Mouse (Mus musculus) neural tube, embryonic 15.5 days (tissue): ENCODE data around the gene Frmpd2. TPM values are rescaled to one million over a fixed set of nuclear protein-coding genes. Genes with fewer than 3 reads are reported as not detected.

Source experiments
- ATAC-seq: fragments of 200-750 bp; cut with Nextera tagmentation; 2 replicates; pipeline ENCODE4 v1.8.0; 2017; ENCODE audit warnings: mild to moderate bottlenecking, moderate TSS enrichment, moderate library complexity; ENCODE audit not compliant: low FRiP score
- H3K27ac ChIP-seq: fragments of 300-500 bp; sonication (generic); replicated peaks from 2 replicates; pipeline ENCODE4 v1.5.1; 2015; ENCODE audit warnings: mild to moderate bottlenecking, inconsistent platforms
- H3K27me3 ChIP-seq: fragments of 300-500 bp; sonication (generic); replicated peaks from 2 replicates; pipeline ENCODE4 v1.6.1; 2015; ENCODE audit warnings: inconsistent platforms
- H3K36me3 ChIP-seq: fragments of 300-500 bp; sonication (generic); 2 replicates; pipeline ENCODE4 v1.6.1; 2015; ENCODE audit warnings: inconsistent platforms
- H3K4me1 ChIP-seq: fragments of 300-500 bp; sonication (generic); 2 replicates; pipeline ENCODE4 v1.6.1; 2015; ENCODE audit warnings: inconsistent platforms
- H3K4me2 ChIP-seq: fragments of 300-500 bp; sonication (generic); 2 replicates; pipeline ENCODE4 v1.6.1; 2015; ENCODE audit warnings: inconsistent platforms, mild to moderate bottlenecking, moderate library complexity
- H3K4me3 ChIP-seq: fragments of 300-500 bp; sonication (generic); replicated peaks from 2 replicates; pipeline ENCODE4 v1.5.1; 2015; ENCODE audit warnings: mild to moderate bottlenecking, inconsistent platforms
- H3K9ac ChIP-seq: fragments of 300-500 bp; sonication (generic); replicated peaks from 2 replicates; pipeline ENCODE4 v1.6.1; 2015; ENCODE audit warnings: mild to moderate bottlenecking, inconsistent platforms
- H3K9me3 ChIP-seq: fragments of 300-500 bp; sonication (generic); replicated peaks from 2 replicates; pipeline ENCODE4 v1.6.1; 2016; ENCODE audit warnings: inconsistent platforms
- WGBS: fragments of 180-500 bp; shearing (Covaris S2); methylation state at CpG from one replicate; pipeline ENCODE4 v1.1.7; 2015; ENCODE audit warnings: mixed read lengths; 5-methylcytosine and 5-hydroxymethylcytosine counted together
- polyA plus RNA-seq: library from polyadenylated mRNA; unstranded; fragments of >200 nt; fragmentation: Nextera tagmentation; extraction: Ambion mirVana; gene quantifications from 2 replicates; pipeline ENCODE4 v1.2.1, GENCODE M21; 2015

Gene Frmpd2
- polyA plus RNA-seq, 1 experiment from 2014 or later: not detected

- no peak overlapping the region for H3K9ac ChIP-seq
- no peak overlapping the region for H3K4me3 ChIP-seq
- no peaks in the 10 kb centered on the region for H3K36me3 ChIP-seq
- H3K27me3 ChIP-seq: no peaks in the 10 kb centered on the region
- 64% methylated on average over 6 of the region's 6 CpGs for WGBS
- no peak overlapping the region for H3K27ac ChIP-seq
- no peak for ATAC-seq
- H3K4me2 ChIP-seq: no peak overlapping the region
- no peaks in the 10 kb centered on the region for H3K9me3 ChIP-seq
- H3K4me1 ChIP-seq: 0 out of 2 replicates have a peak, but pooled peaks cover 3% of the 10 kb centered on the region
These were observed 3.7 kb upstream of the Frmpd2 start for GRCm38 (mm10) chr14:33467766-33468165.

- Histone ChIP-seq H3K9ac (no peak overlapping the region), H3K9me3 (no peaks in the 10 kb centered on the region), H3K4me1 (peaks cover 8% of the 10 kb centered on the region), H3K36me3 (no peaks in the 10 kb centered on the region), H3K4me2 (no peak overlapping the region), H3K4me3 (no peak overlapping the region), H3K27me3 (no peaks in the 10 kb centered on the region), H3K27ac (no peak overlapping the region)
- 61% methylated on average over 2 of the region's 2 CpGs for WGBS
- ATAC-seq: no peak
These were observed 3.0 kb downstream of the Frmpd2 start for GRCm38 (mm10) chr14:33474461-33474860.

GRCm38 (mm10) chr14:33476094-33476760 lies 4.7 kb downstream of the Frmpd2 start:
- WGBS: 17% methylated on average over 3 of the region's 3 CpGs
- no peaks in the 10 kb centered on the region for H3K27me3 ChIP-seq
- no peak overlapping the region for H3K4me3 ChIP-seq
- peaks cover 10% of the 10 kb centered on the region for H3K4me1 ChIP-seq
- no peak; the same call in 1 of the 2 replicates for ATAC-seq
- H3K9ac ChIP-seq: no peak overlapping the region
- H3K27ac ChIP-seq: no peak overlapping the region
- H3K36me3 ChIP-seq: no peaks in the 10 kb centered on the region
- no peak overlapping the region for H3K4me2 ChIP-seq
- no peaks in the 10 kb centered on the region for H3K9me3 ChIP-seq

GRCm38 (mm10) chr14:33481991-33482390 lies 10.5 kb downstream of the Frmpd2 start:
- WGBS: 76% methylated on average over 3 of the region's 3 CpGs
- ATAC-seq: no peak
- Histone ChIP-seq H3K27ac (no peak overlapping the region), H3K27me3 (no peaks in the 10 kb centered on the region), H3K9ac (no peak overlapping the region), H3K36me3 (no peaks in the 10 kb centered on the region), H3K4me1 (peaks cover 3% of the 10 kb centered on the region; the same call in 1 of the 2 replicates), H3K4me2 (no peak overlapping the region), H3K9me3 (no peaks in the 10 kb centered on the region), H3K4me3 (no peak overlapping the region)

GRCm38 (mm10) chr14:33487805-33488550 lies 16.5 kb downstream of the Frmpd2 start:
- H3K27ac ChIP-seq: no peak overlapping the region
- peaks cover 11% of the 10 kb centered on the region for H3K4me1 ChIP-seq
- H3K36me3 ChIP-seq: no peaks in the 10 kb centered on the region
- no peak overlapping the region for H3K4me2 ChIP-seq
- H3K4me3 ChIP-seq: no peak overlapping the region
- WGBS: 65% methylated on average over 15 of the region's 15 CpGs
- H3K27me3 ChIP-seq: no peaks in the 10 kb centered on the region
- no peak overlapping the region for H3K9ac ChIP-seq
- no peaks in the 10 kb centered on the region for H3K9me3 ChIP-seq
- ATAC-seq: peak; percentile 48; the same call in 1 of the 2 replicates

GRCm38 (mm10) chr14:33495226-33495625 lies 23.7 kb downstream of the Frmpd2 start:
- Histone ChIP-seq H3K4me3 (no peak overlapping the region), H3K36me3 (no peaks in the 10 kb centered on the region)
- WGBS: 66% methylated on average over 4 of the region's 4 CpGs

GRCm38 (mm10) chr14:33497418-33497817 lies 25.9 kb downstream of the Frmpd2 start:
- WGBS: 76% methylated on average over 5 of the region's 5 CpGs
- no peak overlapping the region for H3K4me2 ChIP-seq
- no peaks in the 10 kb centered on the region for H3K36me3 ChIP-seq
- no peak for ATAC-seq
- no peak overlapping the region for H3K27ac ChIP-seq
- no peak overlapping the region for H3K9ac ChIP-seq
- H3K4me1 ChIP-seq: no peaks in the 10 kb centered on the region
- no peaks in the 10 kb centered on the region for H3K9me3 ChIP-seq
- no peak overlapping the region for H3K4me3 ChIP-seq
- H3K27me3 ChIP-seq: no peaks in the 10 kb centered on the region

More at GRCm38 (mm10) chr14:33495226-33495625, 23.7 kb downstream of the Frmpd2 start:
- Histone ChIP-seq H3K9ac (no peak overlapping the region), H3K4me2 (no peak overlapping the region), H3K9me3 (no peaks in the 10 kb centered on the region), H3K27me3 (no peaks in the 10 kb centered on the region), H3K27ac (no peak overlapping the region), H3K4me1 (no peaks in the 10 kb centered on the region)
- ATAC-seq: no peak

- no peak for ATAC-seq
- no peak overlapping the region for H3K9ac ChIP-seq
- no peaks in the 10 kb centered on the region for H3K4me1 ChIP-seq
- H3K9me3 ChIP-seq: no peaks in the 10 kb centered on the region
- H3K36me3 ChIP-seq: no peaks in the 10 kb centered on the region
- H3K4me3 ChIP-seq: no peak overlapping the region
- WGBS: 69% methylated on average over 3 of the region's 3 CpGs
- H3K27ac ChIP-seq: no peak overlapping the region
- no peak overlapping the region for H3K4me2 ChIP-seq
- H3K27me3 ChIP-seq: no peaks in the 10 kb centered on the region
These were observed 27.4 kb downstream of the Frmpd2 start for GRCm38 (mm10) chr14:33498849-33499248.

- Histone ChIP-seq H3K36me3 (no peaks in the 10 kb centered on the region), H3K9ac (no peak overlapping the region), H3K27ac (no peak overlapping the region), H3K9me3 (no peaks in the 10 kb centered on the region), H3K4me3 (no peak overlapping the region), H3K27me3 (no peaks in the 10 kb centered on the region), H3K4me2 (no peak overlapping the region), H3K4me1 (no peaks in the 10 kb centered on the region)
- ATAC-seq: no peak
- 78% methylated on average over 10 of the region's 10 CpGs for whole genome bisulfite sequencing
These were observed 29.1 kb downstream of the Frmpd2 start for GRCm38 (mm10) chr14:33500631-33501030.

GRCm38 (mm10) chr14:33503311-33503710 lies 31.8 kb downstream of the Frmpd2 start:
- Histone ChIP-seq H3K4me2 (no peak overlapping the region), H3K27ac (no peak overlapping the region), H3K27me3 (no peaks in the 10 kb centered on the region), H3K36me3 (no peaks in the 10 kb centered on the region), H3K4me3 (no peak overlapping the region), H3K9me3 (no peaks in the 10 kb centered on the region), H3K4me1 (no peaks in the 10 kb centered on the region), H3K9ac (no peak overlapping the region)
- WGBS: 87% methylated on average over 9 of the region's 9 CpGs
- ATAC-seq: no peak

GRCm38 (mm10) chr14:33506696-33507095 lies 35.2 kb downstream of the Frmpd2 start:
- Histone ChIP-seq H3K27me3 (no peaks in the 10 kb centered on the region), H3K9ac (no peak overlapping the region), H3K4me3 (no peak overlapping the region), H3K4me1 (no peaks in the 10 kb centered on the region), H3K9me3 (no peaks in the 10 kb centered on the region), H3K27ac (no peak overlapping the region), H3K36me3 (no peaks in the 10 kb centered on the region), H3K4me2 (no peak overlapping the region)
- 76% methylated on average over 4 of the region's 4 CpGs for WGBS
- ATAC-seq: no peak

GRCm38 (mm10) chr14:33508660-33509059 lies 37.2 kb downstream of the Frmpd2 start:
- WGBS: 88% methylated on average over 1 of the region's 1 CpGs
- ATAC-seq: no peak
- Histone ChIP-seq H3K27ac (no peak overlapping the region), H3K9me3 (no peaks in the 10 kb centered on the region), H3K9ac (no peak overlapping the region), H3K36me3 (no peaks in the 10 kb centered on the region), H3K4me1 (peaks cover 4% of the 10 kb centered on the region), H3K4me2 (no peak overlapping the region), H3K4me3 (no peak overlapping the region), H3K27me3 (no peaks in the 10 kb centered on the region)
